Mouse (Mus musculus): ENCODE measurements around the gene Esr2.

DNA sequence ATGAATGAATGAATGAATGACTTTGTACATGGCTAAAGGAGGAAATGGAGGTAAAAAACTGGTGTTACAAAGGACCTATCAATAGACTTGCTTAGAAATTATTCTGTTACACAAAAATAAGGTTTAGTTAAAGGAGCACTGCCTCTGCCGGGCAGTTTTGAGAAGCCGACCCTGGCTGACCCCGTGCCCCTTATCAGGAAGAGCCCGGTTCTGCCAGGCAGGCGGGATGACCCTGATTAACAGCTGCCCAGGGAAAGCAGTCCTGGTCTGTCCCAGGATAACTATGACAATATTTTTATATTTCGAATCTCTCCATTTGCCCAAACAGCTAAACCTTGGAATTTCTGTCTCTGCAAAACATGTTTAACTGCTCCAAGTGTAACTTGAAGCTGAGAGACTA is 7.2 kb upstream of the Esr2 start:
- TF ChIP-seq CTCF (conservative IDR thresholded peaks at IDR 0.05; ENCODE audit: low read length) (no peak), NANOG (IDR thresholded peaks at IDR 0.05; ENCODE audit: borderline replicate concordance, low read length) (no peak), POU5F1 (IDR thresholded peaks at IDR 0.05; ENCODE audit: borderline replicate concordance, low read length) (no peak)

Data from E14TG2a.4 (cell line).